Mouse (Mus musculus) ES-E14 (cell line): Measurements from ENCODE around the gene Hspe1.

Experiments
- CHD2 ChIP-seq: IDR thresholded peaks from 2 replicates; pipeline ENCODE4 v1.6.1; 2014; ENCODE audit warnings: mild to moderate bottlenecking, low read depth, low read length, inconsistent platforms
- HCFC1 ChIP-seq: IDR thresholded peaks from 2 replicates; pipeline ENCODE4 v1.6.1; 2012; ENCODE audit warnings: low read length, inconsistent platforms, borderline replicate concordance; ENCODE audit not compliant: insufficient read depth
- MAFK ChIP-seq: IDR thresholded peaks from 2 replicates; pipeline ENCODE4 v1.6.1; 2014; ENCODE audit warnings: mild to moderate bottlenecking, low read depth, low read length, inconsistent platforms; ENCODE audit not compliant: insufficient read depth
- ZC3H11A ChIP-seq: IDR thresholded peaks from 2 replicates; pipeline ENCODE4 v1.6.1; 2012; ENCODE audit warnings: low read depth, mild to moderate bottlenecking, inconsistent platforms, low read length, borderline replicate concordance
- ZNF384 ChIP-seq: IDR thresholded peaks from 2 replicates; pipeline ENCODE4 v1.6.1; 2012; ENCODE audit warnings: low read depth, low read length, inconsistent platforms

- TF ChIP-seq MAFK (no peak), ZNF384 (no peak), HCFC1 (no peak), ZC3H11A (no peak), CHD2 (no peak)
These were observed 2.1 kb upstream of the Hspe1 start for GRCm38 (mm10) chr1:55085781-55086366.
